Mouse (Mus musculus) gastrocnemius, postnatal 36 days (tissue): ENCODE measurements around the gene Atg9a. TPM values are rescaled to one million over a fixed set of nuclear protein-coding genes. Genes with fewer than 3 reads are reported as not detected.

Experiments used
- DNase-seq, 2 experiments: peaks; one replicate each; pipeline ENCODE4 v3.0.0; 2022
- intact Hi-C: fragments of 180-260 bp; cut with DNase I; formaldehyde crosslinking; loops from one replicate; pipeline ENCODE4 v1.15.1; 2025
- total RNA-seq, 2 experiments: library from RNA; stranded (reverse); gene quantifications; 2 replicates each; pipeline ENCODE4 v1.2.3; 2021

Gene Atg9a
- total RNA-seq, 2 experiments from 2014 or later: 96.6 to 103 TPM

GRCm38 (mm10) chr1:75216797-75217585 lies 25.0 kb upstream of the Atg9a start:
- peak in 1 of 2 experiments; percentile 50 for DNase-seq
- intact Hi-C loops: no loop called here

- DNase-seq: peak in 1 of 2 experiments; percentile 53
- intact Hi-C loops: no loop called here
These were observed 23.8 kb upstream of the Atg9a start for GRCm38 (mm10) chr1:75215785-75216184.

GRCm38 (mm10) chr1:75214886-75215285 lies 22.9 kb upstream of the Atg9a start:
- no peak for DNase-seq
- intact Hi-C loops: no loop called here

GRCm38 (mm10) chr1:75214442-75214841 lies 22.4 kb upstream of the Atg9a start:
- no peak for DNase-seq
- intact Hi-C loops: no loop called here

DNA sequence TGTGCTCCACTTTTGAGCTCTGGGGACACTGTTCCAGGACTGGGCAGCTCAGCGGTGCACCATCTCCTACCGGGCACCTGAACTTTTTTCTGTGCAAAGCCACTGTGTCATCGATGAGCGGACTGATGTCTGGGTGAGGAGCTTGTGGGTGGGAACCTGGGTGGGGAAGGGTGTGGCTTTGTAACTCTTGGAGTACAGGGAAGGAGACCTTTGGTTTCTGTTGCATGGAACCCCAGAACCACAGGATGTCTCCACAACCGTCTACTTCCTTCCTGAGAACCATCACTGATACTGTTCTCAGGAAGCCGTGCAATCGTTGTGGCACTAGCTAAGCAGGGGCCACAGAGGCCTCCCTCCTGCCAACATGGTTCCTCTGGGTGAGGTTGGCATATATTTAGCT lies 21.1 kb upstream of the Atg9a start:
- intact Hi-C loops: no loop called here
- no peak for DNase-seq

- no peak for DNase-seq
- intact Hi-C loops: no loop called here
These were observed 20.5 kb upstream of the Atg9a start for GRCm38 (mm10) chr1:75212542-75212941.

GRCm38 (mm10) chr1:75211141-75211708 lies 19.2 kb upstream of the Atg9a start:
- no peak for DNase-seq
- intact Hi-C loops: no loop called here

GRCm38 (mm10) chr1:75210136-75211087 lies 18.4 kb upstream of the Atg9a start, which contains the start of the genes Glb1l and Stk16:
Gene Glb1l, minus strand, starts transcription at chr1:75210813.
Gene Stk16, plus strand, starts transcription at chr1:75210838.
- intact Hi-C loops: no loop called here
- DNase-seq: peak; percentile 92 to 94

- DNase-seq: no peak
- intact Hi-C loops: no loop called here
These were observed 17.1 kb upstream of the Atg9a start for GRCm38 (mm10) chr1:75208967-75209678.

DNA sequence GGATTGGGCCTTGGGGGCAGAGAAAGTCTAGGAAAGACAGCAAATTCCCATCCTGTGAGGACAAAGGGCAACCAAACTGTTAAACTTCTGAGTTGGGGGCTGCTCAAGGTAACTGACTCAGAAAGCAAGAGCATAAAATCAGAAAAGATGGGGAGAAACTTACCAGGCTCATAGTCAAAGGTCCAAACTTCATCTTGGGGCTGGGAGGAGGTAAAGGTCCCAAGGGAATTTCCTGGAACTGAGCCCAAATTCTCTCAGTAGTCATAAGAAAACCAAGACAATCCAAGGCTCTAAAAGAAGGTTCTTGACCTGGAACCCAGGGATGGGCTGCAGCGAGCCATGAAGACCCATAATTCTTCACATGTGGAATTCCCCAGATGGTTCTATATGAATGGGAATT lies 9.2 kb upstream of the Atg9a start:
- intact Hi-C loops: no loop called here
- DNase-seq: no peak

DNA sequence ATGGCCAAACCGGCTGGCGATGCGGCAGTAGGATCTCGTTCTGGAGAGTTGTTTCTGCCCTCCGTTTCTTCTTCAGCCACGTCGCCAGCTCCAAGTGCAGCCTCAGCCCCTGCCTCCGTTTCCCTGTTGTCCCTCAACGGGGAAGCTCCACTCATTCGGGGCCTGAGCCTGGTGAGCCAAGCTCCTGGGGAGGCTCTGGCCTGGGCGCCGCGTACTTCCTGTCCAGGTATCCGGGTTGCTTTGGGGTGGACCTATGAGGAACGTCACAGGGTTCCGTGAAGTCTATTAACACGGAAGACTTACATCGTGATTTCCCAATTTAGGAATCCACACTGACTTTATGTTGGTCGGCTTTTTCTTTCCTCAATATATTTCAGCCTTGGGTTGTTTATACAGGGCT lies 456 bp upstream of the Atg9a start:
- intact Hi-C loops: no loop called here

DNA sequence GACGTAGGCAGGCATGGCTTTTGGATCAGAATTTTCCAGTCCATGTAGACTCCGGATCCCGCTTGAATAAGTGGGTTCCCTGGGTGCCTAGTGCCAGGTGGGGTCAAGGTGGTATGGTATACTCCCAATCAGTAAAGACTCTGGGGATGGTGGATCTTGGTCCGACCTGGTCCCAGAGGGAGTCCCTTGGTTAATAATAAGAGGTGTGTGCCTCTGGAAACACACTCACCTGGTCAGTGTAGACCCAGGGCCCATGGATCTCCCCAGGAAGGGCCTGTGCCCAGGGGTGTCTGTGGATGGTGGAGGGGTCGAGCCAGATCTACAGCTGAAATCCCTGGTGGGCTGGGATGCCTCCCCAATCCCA lies 756 bp downstream of the Atg9a start:
- intact Hi-C loops: no loop called here
- DNase-seq: no peak

More for the DNA sequence above, 456 bp upstream of the Atg9a start:
- no peak for DNase-seq

DNA sequence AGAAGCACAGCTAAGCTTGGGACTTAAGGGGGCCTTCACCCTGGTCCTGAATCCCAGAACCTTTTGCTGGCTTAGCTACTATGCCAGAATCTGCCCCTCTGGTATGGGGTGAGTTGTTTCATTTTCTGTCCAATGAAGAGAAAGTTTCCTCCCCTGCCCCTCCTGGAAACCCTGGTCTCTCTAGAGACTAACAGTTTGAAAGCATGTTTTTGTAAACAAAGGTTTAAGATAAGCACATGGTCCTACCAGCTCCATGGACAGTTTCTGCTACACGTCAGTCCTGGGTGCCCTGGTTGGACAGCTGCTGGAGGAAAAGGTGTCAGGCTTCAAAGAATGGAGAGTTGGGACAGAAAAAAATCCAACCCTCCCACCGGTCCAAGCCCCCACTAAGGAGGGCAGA lies 1.4 kb downstream of the Atg9a start:
- no peak for DNase-seq
- intact Hi-C loops: no loop called here

- intact Hi-C loops: no loop called here
- no peak for DNase-seq
These were observed 4.0 kb downstream of the Atg9a start for GRCm38 (mm10) chr1:75187914-75188483.

DNA sequence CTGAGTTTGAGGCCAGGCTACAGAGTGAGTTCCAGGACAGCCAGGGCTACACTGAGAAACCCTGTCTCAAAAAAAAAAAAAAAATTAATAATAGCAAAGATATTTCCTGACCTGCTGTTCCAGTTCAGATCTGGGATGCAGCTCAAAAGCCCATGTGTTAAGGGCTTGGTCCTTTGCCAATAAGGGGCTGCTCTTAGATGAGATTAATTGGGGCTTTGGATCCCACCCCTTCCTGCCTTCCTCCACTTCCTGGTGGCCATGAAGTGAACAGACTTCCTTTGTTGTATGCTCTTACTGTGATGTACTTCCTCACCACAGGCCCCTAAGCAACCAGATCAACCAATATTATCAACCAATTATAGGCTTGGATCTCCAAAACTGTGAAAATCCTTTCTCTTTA lies 4.9 kb downstream of the Atg9a start:
- intact Hi-C loops: no loop called here

GRCm38 (mm10) chr1:75185495-75185894 lies 6.5 kb downstream of the Atg9a start:
- intact Hi-C loops: no loop called here
- DNase-seq: no peak

More for the DNA sequence above, 4.9 kb downstream of the Atg9a start:
- DNase-seq: no peak

DNA sequence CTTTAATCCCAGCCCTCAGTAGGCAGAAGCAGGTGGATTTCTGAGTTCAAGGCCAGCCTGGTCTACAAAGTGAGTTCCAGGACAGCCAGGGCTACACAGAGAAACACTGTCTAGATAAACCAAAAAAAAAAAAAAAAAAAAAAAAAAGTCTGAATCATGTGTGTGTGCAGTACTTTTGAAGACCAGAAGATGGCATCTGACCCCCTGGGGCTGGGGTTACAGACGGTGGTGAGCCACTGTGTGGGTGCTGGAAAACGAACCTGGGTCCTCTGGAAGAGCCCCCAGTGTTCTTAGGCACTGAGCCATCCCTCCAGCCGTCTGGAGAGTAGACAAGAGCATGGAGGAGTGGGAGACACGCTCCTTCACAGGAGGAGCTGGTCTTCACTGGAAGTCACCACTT lies 9.8 kb downstream of the Atg9a start:
- DNase-seq: no peak
- intact Hi-C loops: no loop called here

DNA sequence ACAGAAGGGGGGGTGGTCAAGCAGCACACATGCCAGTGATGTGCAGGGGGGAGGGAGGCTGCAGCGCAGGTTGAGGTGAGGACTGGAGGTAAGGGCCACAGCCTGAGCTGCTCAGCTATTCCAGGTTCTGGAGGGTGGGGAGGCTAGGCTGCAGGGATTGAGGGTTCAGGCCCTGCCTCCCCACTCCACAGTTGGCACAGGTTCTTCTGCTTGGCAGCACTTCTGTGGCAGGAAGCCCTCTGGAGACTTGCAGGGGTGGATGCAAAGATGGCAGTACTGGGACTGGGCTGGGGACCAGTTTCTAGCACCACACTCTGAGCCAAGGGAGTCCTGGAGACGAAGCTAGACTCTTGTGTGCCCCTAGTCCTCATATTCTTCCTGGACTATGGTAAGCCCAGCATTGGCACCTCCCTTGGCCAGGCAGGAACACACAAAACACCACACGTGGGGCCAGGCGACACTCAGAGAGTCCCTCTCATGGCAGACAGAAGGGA lies 10.6 kb downstream of the Atg9a start:
- no peak for DNase-seq
- intact Hi-C loops: no loop called here

DNA sequence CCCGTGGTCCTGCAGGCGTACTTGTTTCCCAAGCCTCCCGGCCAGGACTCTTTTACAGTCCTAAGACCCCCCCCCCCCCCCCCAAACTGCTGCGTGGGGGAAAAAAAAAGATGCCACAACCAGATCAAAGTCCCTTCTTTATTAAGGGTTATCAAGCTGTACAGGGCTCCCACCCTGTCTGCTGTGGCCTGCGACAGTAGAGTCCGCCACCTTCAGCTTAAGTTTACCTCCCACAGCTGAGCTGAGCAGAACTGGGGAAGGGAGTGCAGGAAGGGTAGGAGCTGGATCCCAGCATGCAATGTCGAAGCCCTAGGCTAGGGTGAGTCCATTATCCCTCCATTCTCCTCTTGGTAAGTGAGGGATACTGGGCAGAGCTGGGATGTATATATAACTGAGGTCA lies 11.3 kb downstream of the Atg9a start:
- DNase-seq: no peak
- intact Hi-C loops: no loop called here

DNA sequence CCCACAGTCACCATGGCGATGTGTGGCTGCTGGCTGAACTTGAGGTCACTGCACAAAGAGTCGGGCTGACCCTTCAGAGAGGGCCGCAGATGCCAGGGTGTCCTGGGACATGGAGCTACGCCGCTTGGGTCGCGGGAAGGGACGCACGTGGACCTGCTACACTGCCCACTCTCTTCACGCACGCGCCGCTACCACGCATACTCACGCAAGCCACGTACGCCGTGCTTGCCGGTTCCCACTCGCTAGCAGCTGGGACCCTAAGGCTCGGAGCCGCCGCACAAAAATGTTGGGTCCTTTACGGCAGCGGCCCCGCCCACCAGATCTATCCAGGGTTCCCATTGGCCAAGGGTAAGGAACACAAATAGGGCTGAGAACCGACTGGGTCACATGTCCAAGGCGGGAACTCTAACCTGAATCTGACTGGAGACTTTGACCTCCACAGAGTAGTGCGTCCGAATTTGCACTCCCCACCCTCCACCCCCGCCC lies 11.8 kb downstream of the Atg9a start, which contains the start of gene Abcb6:
Abcb6 (minus strand) TSS at position 288 of the 486 bp plus-strand sequence.
- intact Hi-C loops: no loop called here
- DNase-seq: peak; percentile 78
